Mouse (Mus musculus) adrenal gland, adult 10 weeks (tissue): ENCODE measurements around the gene Amigo1. TPM values are rescaled to one million over a fixed set of nuclear protein-coding genes. Genes with fewer than 3 reads are reported as not detected.

Source experiments
- polyA plus RNA-seq: library from polyadenylated mRNA; stranded (reverse); fragments of 350-450 nt; fragmentation: Illumina TruSeq; extraction: RNeasy Lipid Tissue Mini Kit (QIAGEN cat#74804); gene quantifications from one replicate; pipeline ENCODE4 v1.2.3, GENCODE M21; 2014; ENCODE audit warnings: low read depth, low replicate concordance

The Amigo1 gene
- polyA plus RNA-seq, result 12.4 TPM

GRCm38 (mm10) chr3:108186098-108187047, at the start of gene Amigo1:
Gene Amigo1 (plus strand): TSS chr3:108186335.

GRCm38 (mm10) chr3:108145534-108146445, 40.3 kb upstream of the Amigo1 start, which contains the start of gene Gnai3:
Gene Gnai3 (minus strand): TSS chr3:108146146.

GRCm38 (mm10) chr3:108154656-108155055, 31.5 kb upstream of the Amigo1 start, which contains the start of gene Gpr61:
Gene Gpr61 (minus strand): TSS chr3:108154882.

GRCm38 (mm10) chr3:108200329-108201323, 14.5 kb downstream of the Amigo1 start, which contains the start of gene Cyb561d1:
Gene Cyb561d1 (minus strand): TSS chr3:108201212.

GRCm38 (mm10) chr3:108210771-108211139, 24.6 kb downstream of the Amigo1 start, which contains the start of gene Atxn7l2:
Gene Atxn7l2 (minus strand): TSS chr3:108210934.

GRCm38 (mm10) chr3:108226558-108227350, 40.6 kb downstream of the Amigo1 start, which contains the start of gene Sypl2:
Gene Sypl2 (minus strand): TSS chr3:108226648.

Other genes starting within 250 kb of the Amigo1 start
- 3.8 TPM for gene Gstm6, start 242.6 kb upstream of the Amigo1 start, polyA plus RNA-seq
- not detected for gene Gstm3, start 217.1 kb upstream of the Amigo1 start, polyA plus RNA-seq
- gene Gstm2, start 199.9 kb upstream of the Amigo1 start, polyA plus RNA-seq, result 96.4 TPM
- gene Gstm1, start 168.4 kb upstream of the Amigo1 start, polyA plus RNA-seq, result 91.0 TPM
- 5.8 TPM for gene Gstm4, start 141.4 kb upstream of the Amigo1 start, polyA plus RNA-seq
- 41.3 TPM for gene Ampd2, start 99.7 kb upstream of the Amigo1 start, polyA plus RNA-seq
- 19.2 TPM for gene Gnat2, start 93.5 kb upstream of the Amigo1 start, polyA plus RNA-seq
- 444 TPM for gene Gnai3, start 40.2 kb upstream of the Amigo1 start, polyA plus RNA-seq
- gene Gpr61, start 31.5 kb upstream of the Amigo1 start, polyA plus RNA-seq, result not detected
- gene Cyb561d1, start 14.9 kb downstream of the Amigo1 start, polyA plus RNA-seq, result 3.5 TPM
- 0.82 TPM for gene Atxn7l2, start 24.6 kb downstream of the Amigo1 start, polyA plus RNA-seq
- gene Sypl2, start 40.3 kb downstream of the Amigo1 start, polyA plus RNA-seq, result 0.64 TPM
- 124 TPM for gene Psma5, start 70.6 kb downstream of the Amigo1 start, polyA plus RNA-seq
- gene Sort1, start 97.7 kb downstream of the Amigo1 start, polyA plus RNA-seq, result 25.0 TPM
- gene Mybphl, start 178.6 kb downstream of the Amigo1 start, polyA plus RNA-seq, result not detected
- gene Psrc1, start 197.5 kb downstream of the Amigo1 start, polyA plus RNA-seq, result not detected
- gene Celsr2, start 229.2 kb downstream of the Amigo1 start, polyA plus RNA-seq, result 0.41 TPM